Mouse (Mus musculus) heart, adult 2 months (tissue): Measurements from ENCODE around the gene Dynlt1f. TPM values are rescaled to one million over a fixed set of nuclear protein-coding genes. Genes with fewer than 3 reads are reported as not detected.
"Not testable (repeated sequence)": the region's sequence is repeated elsewhere in the genome, so short reads cannot be mapped to it uniquely, and the experiment has no call there.

ENCODE experiments used
- DNase-seq, 2 experiments: peaks; one replicate each; pipeline ENCODE4 v3.0.0; 2021
- H3K27ac ChIP-seq: fragments of 200-600 bp; 2 replicates; pipeline ENCODE4 v1.8.1; 2022
- H3K27me3 ChIP-seq: fragments of 200-500 bp; 2 replicates; pipeline ENCODE4 v1.6.1; 2012; ENCODE audit warnings: mild to moderate bottlenecking, low read length, inconsistent platforms, mixed read lengths; ENCODE audit not compliant: control insufficient read depth, insufficient read depth
- H3K36me3 ChIP-seq: fragments of 200-500 bp; 2 replicates; pipeline ENCODE4 v1.6.1; 2012; ENCODE audit warnings: low read length, inconsistent platforms; ENCODE audit not compliant: control insufficient read depth, insufficient read depth
- H3K4me1 ChIP-seq: fragments of 200-500 bp; 2 replicates; pipeline ENCODE4 v1.6.1; 2011; ENCODE audit warnings: low read length; ENCODE audit not compliant: control insufficient read depth, insufficient read depth
- H3K4me3 ChIP-seq: fragments of 200-600 bp; 2 replicates; pipeline ENCODE4 v1.8.1; 2022
- H3K79me2 ChIP-seq: fragments of 200-500 bp; replicated peaks from 2 replicates; pipeline ENCODE4 v1.6.1; 2012; ENCODE audit warnings: mild to moderate bottlenecking, inconsistent platforms, low read length, moderate library complexity, mixed read lengths; ENCODE audit not compliant: control insufficient read depth, insufficient read depth
- H3K9ac ChIP-seq: fragments of 200-500 bp; 2 replicates; pipeline ENCODE4 v1.6.1; 2012; ENCODE audit warnings: low read depth, mild to moderate bottlenecking, control low read depth, inconsistent platforms, low read length, mixed read lengths
- WGBS: fragments of 180-500 bp; shearing (Covaris S2); methylation state at CpG from one replicate; pipeline ENCODE4 v1.1.7; 2018; 5-methylcytosine and 5-hydroxymethylcytosine counted together
- intact Hi-C: fragments of 180-260 bp; cut with DNase I; formaldehyde crosslinking; loops from one replicate; pipeline ENCODE4 v1.15.1; 2025
- polyA plus RNA-seq: library from polyadenylated mRNA; depleted of rRNA; stranded (reverse); fragments of >200 nt; gene quantifications from 2 replicates; pipeline ENCODE4 v1.2.3, GENCODE M21; 2012
- total RNA-seq, 2 experiments: library from RNA; stranded (reverse); gene quantifications; 2 replicates each; pipeline ENCODE4 v1.2.3; 2021

Dynlt1f gene
- total and polyA plus RNA-seq, 3 experiments: 22.0 to 46.9 (median 37.0) TPM

- intact Hi-C loops, H3K4me3 ChIP-seq, H3K4me1 ChIP-seq, H3K9ac ChIP-seq, H3K27ac ChIP-seq, H3K79me2 ChIP-seq, H3K36me3 ChIP-seq, H3K27me3 ChIP-seq, DNase-seq: not testable (repeated sequence)
- WGBS: no CpG with 5 or more reads among the region's 6 CpGs
Observed at GRCm38 (mm10) chr17:6668522-6668921, 12.8 kb upstream of the Dynlt1f start.

GRCm38 (mm10) chr17:6665389-6665788, 9.7 kb upstream of the Dynlt1f start:
- H3K79me2 ChIP-seq, intact Hi-C loops, H3K27me3 ChIP-seq, H3K4me3 ChIP-seq, H3K9ac ChIP-seq, H3K36me3 ChIP-seq, DNase-seq, H3K27ac ChIP-seq, H3K4me1 ChIP-seq: not testable (repeated sequence)
- 81% methylated on average over 4 of the region's 5 CpGs for WGBS

- H3K79me2 ChIP-seq, intact Hi-C loops, H3K9ac ChIP-seq, H3K4me3 ChIP-seq, H3K27ac ChIP-seq, H3K27me3 ChIP-seq, H3K4me1 ChIP-seq, DNase-seq, H3K36me3 ChIP-seq: not testable (repeated sequence)
- whole genome bisulfite sequencing: 55% methylated on average over 3 of the region's 3 CpGs
Observed at GRCm38 (mm10) chr17:6662840-6663239, 7.1 kb upstream of the Dynlt1f start.

GRCm38 (mm10) chr17:6661093-6661816, 5.6 kb upstream of the Dynlt1f start:
- H3K4me1 ChIP-seq, H3K4me3 ChIP-seq, intact Hi-C loops, H3K9ac ChIP-seq, H3K27me3 ChIP-seq, H3K27ac ChIP-seq, H3K79me2 ChIP-seq, H3K36me3 ChIP-seq: not testable (repeated sequence)
- peak; percentile 62 to 71 for DNase-seq
- 46% methylated on average over 10 of the region's 11 CpGs for WGBS

- WGBS: 50% methylated on average over 6 of the region's 6 CpGs
- peak overlapping the region; percentile 17; the same call in 1 of the 2 replicates for H3K27ac ChIP-seq
- H3K9ac ChIP-seq, H3K36me3 ChIP-seq, H3K4me3 ChIP-seq, H3K4me1 ChIP-seq, intact Hi-C loops, H3K79me2 ChIP-seq, H3K27me3 ChIP-seq: not testable (repeated sequence)
- DNase-seq: peak in 1 of 2 experiments; percentile 48
Observed at GRCm38 (mm10) chr17:6660589-6660988, 4.9 kb upstream of the Dynlt1f start.

DNA sequence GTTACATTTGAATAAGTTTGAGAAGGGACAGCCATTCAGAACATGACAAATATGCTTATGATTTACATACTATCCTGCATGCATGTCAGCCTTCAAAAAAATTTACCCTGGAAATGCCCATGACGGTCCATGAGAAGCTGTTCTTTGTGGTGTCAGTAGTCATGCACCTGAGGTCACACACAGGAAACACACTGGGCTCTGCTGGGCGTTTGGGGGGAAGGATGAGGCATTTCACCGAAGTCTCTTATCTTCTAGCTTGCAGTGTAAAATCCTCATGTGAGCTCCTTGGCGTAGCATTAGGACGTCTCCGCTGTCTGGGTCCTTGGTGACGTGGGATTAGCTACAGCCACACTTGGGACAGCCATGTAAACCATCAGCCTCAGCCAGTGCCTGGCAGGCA, 3.1 kb upstream of the Dynlt1f start, which contains the start of gene Sytl3:
Gene Sytl3, plus strand, starts transcription at position 293 of the 400 bp plus-strand sequence.
- H3K27me3 ChIP-seq, H3K36me3 ChIP-seq, H3K4me1 ChIP-seq, DNase-seq, intact Hi-C loops, H3K79me2 ChIP-seq, H3K9ac ChIP-seq, H3K4me3 ChIP-seq, H3K27ac ChIP-seq: not testable (repeated sequence)
- 61% methylated on average over 6 of the region's 7 CpGs for WGBS

GRCm38 (mm10) chr17:6656471-6656870, 771 bp upstream of the Dynlt1f start:
- intact Hi-C loops, H3K9ac ChIP-seq, H3K4me3 ChIP-seq, H3K36me3 ChIP-seq, H3K4me1 ChIP-seq, H3K27me3 ChIP-seq, H3K27ac ChIP-seq, DNase-seq, H3K79me2 ChIP-seq: not testable (repeated sequence)
- WGBS: 85% methylated on average over 1 of the region's 3 CpGs

- Histone ChIP-seq H3K4me3 (peak overlapping the region; percentile 56), H3K9ac (peak overlapping the region; percentile 59), H3K27ac (peak overlapping the region; percentile 64)
- intact Hi-C loops, H3K36me3 ChIP-seq, H3K4me1 ChIP-seq, H3K79me2 ChIP-seq, H3K27me3 ChIP-seq: not testable (repeated sequence)
- DNase-seq: peak; percentile 76 to 79
- WGBS: 0% methylated on average over 36 of the region's 36 CpGs
Observed at GRCm38 (mm10) chr17:6655087-6655511, 601 bp downstream of the Dynlt1f start.

DNA sequence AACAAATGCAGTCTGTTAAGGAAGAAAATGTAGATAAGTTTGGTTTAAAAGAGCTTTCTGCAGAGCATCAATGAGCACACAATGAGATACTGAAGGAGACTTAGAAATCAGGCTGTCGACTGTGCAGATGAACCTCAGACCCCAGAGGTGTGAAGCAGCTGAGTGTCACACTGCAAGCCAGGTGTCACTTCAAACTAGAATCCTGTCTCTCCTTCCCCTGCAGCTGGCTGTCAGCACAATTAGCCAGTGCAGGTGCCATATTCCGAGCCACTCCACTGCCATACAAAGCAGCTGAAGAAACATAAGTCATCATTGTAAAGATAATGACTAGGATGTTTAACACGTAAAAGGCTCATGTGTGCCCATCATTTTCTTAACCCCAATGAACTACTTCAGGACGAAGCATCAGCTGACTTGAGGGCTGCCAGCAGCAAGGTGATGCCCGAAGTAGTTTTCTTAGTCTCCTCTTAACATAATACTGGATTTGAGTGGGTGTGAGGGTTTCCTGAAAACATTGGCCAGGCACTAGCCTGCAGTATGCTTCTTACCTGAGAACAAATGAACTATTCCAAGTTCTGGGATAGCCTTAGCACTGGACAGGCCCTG, 2.3 kb downstream of the Dynlt1f start:
- H3K79me2 ChIP-seq, H3K4me3 ChIP-seq, DNase-seq, H3K4me1 ChIP-seq, H3K9ac ChIP-seq, intact Hi-C loops, H3K27ac ChIP-seq, H3K36me3 ChIP-seq, H3K27me3 ChIP-seq: not testable (repeated sequence)
- WGBS: 88% methylated on average over 4 of the region's 5 CpGs
